Mouse (Mus musculus) kidney, embryonic 14.5 days (tissue): ENCODE results near the gene Serpinc1. TPM values are rescaled to one million over a fixed set of nuclear protein-coding genes. Genes with fewer than 3 reads are reported as not detected.
"Not testable (repeated sequence)": the region's sequence is repeated elsewhere in the genome, so short reads cannot be mapped to it uniquely, and the experiment has no call there.

ENCODE experiments used
- ATAC-seq: fragments of 200-750 bp; cut with Nextera tagmentation; 2 replicates; pipeline ENCODE4 v1.8.0; 2017; ENCODE audit warnings: moderate number of reproducible peaks, mild to moderate bottlenecking, moderate TSS enrichment, moderate library complexity; ENCODE audit not compliant: low FRiP score, low TSS enrichment
- H3K27ac ChIP-seq: fragments of 300-500 bp; sonication (generic); 2 replicates; pipeline ENCODE4 v1.5.1; 2014; ENCODE audit warnings: low read depth, mild to moderate bottlenecking, low read length, moderate library complexity, mixed read lengths
- H3K27me3 ChIP-seq: fragments of 300-500 bp; sonication (generic); 2 replicates; pipeline ENCODE4 v1.6.1; 2014; ENCODE audit warnings: mild to moderate bottlenecking, low read length; ENCODE audit not compliant: control insufficient read depth, insufficient read depth
- H3K36me3 ChIP-seq: fragments of 300-500 bp; sonication (generic); 2 replicates; pipeline ENCODE4 v1.6.1; 2014; ENCODE audit warnings: low read length, mixed read lengths; ENCODE audit not compliant: control insufficient read depth, insufficient read depth
- H3K4me1 ChIP-seq: fragments of 300-500 bp; sonication (generic); 2 replicates; pipeline ENCODE4 v1.6.1; 2014; ENCODE audit warnings: low read length, mixed read lengths; ENCODE audit not compliant: control insufficient read depth, insufficient read depth
- H3K4me2 ChIP-seq: fragments of 300-500 bp; sonication (generic); replicated peaks from 2 replicates; pipeline ENCODE4 v1.6.1; 2014; ENCODE audit warnings: low read depth, mild to moderate bottlenecking, low read length
- H3K4me3 ChIP-seq: fragments of 300-500 bp; sonication (generic); 2 replicates; pipeline ENCODE4 v1.5.1; 2014; ENCODE audit warnings: mild to moderate bottlenecking, low read length
- H3K9ac ChIP-seq: fragments of 300-500 bp; sonication (generic); 2 replicates; pipeline ENCODE4 v1.6.1; 2014; ENCODE audit warnings: low read depth, mild to moderate bottlenecking, low read length, moderate library complexity
- H3K9me3 ChIP-seq: fragments of 300-500 bp; sonication (generic); 2 replicates; pipeline ENCODE4 v1.6.1; 2016; ENCODE audit warnings: low read length; ENCODE audit not compliant: control insufficient read depth
- WGBS: fragments of 180-500 bp; shearing (Covaris S2); extraction: QIAGEN DNeasy Blood & Tissue Kit; methylation state at CpG from one replicate; pipeline ENCODE4 v1.1.7; 2014; 5-methylcytosine and 5-hydroxymethylcytosine counted together
- polyA plus RNA-seq: library from polyadenylated mRNA; unstranded; fragments of >200 nt; fragmentation: Nextera tagmentation; extraction: Ambion mirVana; gene quantifications from 2 replicates; pipeline ENCODE4 v1.2.1, GENCODE M21; 2014

Serpinc1 gene
- polyA plus RNA-seq, 1 experiment from 2014 or later, result 1.9 TPM

GRCm38 (mm10) chr1:160981337-160981736 lies 3.0 kb downstream of the Serpinc1 start:
- Histone ChIP-seq H3K36me3 (no peaks in the 10 kb centered on the region), H3K4me1 (0 out of 2 replicates have a peak, but pooled peaks cover 7% of the 10 kb centered on the region), H3K4me3 (no peak overlapping the region), H3K9ac (no peak overlapping the region), H3K27ac (no peak overlapping the region), H3K4me2 (no peak overlapping the region), H3K9me3 (no peaks in the 10 kb centered on the region), H3K27me3 (no peaks in the 10 kb centered on the region)
- no peak for ATAC-seq
- WGBS, result 69% methylated on average over 4 of the region's 4 CpGs

GRCm38 (mm10) chr1:160982887-160983286 lies 4.5 kb downstream of the Serpinc1 start:
- no peak overlapping the region for H3K4me2 ChIP-seq
- 93% methylated on average over 3 of the region's 3 CpGs for WGBS
- no peak for ATAC-seq

GRCm38 (mm10) chr1:160984731-160985130 lies 6.3 kb downstream of the Serpinc1 start:
- H3K4me2 ChIP-seq, H3K9ac ChIP-seq, H3K27ac ChIP-seq, H3K9me3 ChIP-seq, H3K4me1 ChIP-seq, H3K27me3 ChIP-seq, H3K4me3 ChIP-seq, ATAC-seq, H3K36me3 ChIP-seq: not testable (repeated sequence)
- 70% methylated on average over 1 of the region's 1 CpGs for WGBS

More at GRCm38 (mm10) chr1:160982887-160983286, 4.5 kb downstream of the Serpinc1 start:
- H3K4me1 ChIP-seq, result 0 out of 2 replicates have a peak, but pooled peaks cover 7% of the 10 kb centered on the region
- no peak overlapping the region for H3K4me3 ChIP-seq
- H3K9me3 ChIP-seq, result no peaks in the 10 kb centered on the region
- H3K36me3 ChIP-seq, result no peaks in the 10 kb centered on the region
- H3K27me3 ChIP-seq, result no peaks in the 10 kb centered on the region
- no peak overlapping the region for H3K27ac ChIP-seq
- H3K9ac ChIP-seq, result no peak overlapping the region

- Histone ChIP-seq H3K4me3 (no peak overlapping the region), H3K4me2 (no peak overlapping the region), H3K4me1 (0 out of 2 replicates have a peak, but pooled peaks cover 7% of the 10 kb centered on the region), H3K9ac (no peak overlapping the region), H3K27me3 (no peaks in the 10 kb centered on the region), H3K9me3 (no peaks in the 10 kb centered on the region), H3K36me3 (no peaks in the 10 kb centered on the region), H3K27ac (no peak overlapping the region)
- ATAC-seq, result no peak
- 78% methylated on average over 6 of the region's 6 CpGs for WGBS
Measured at GRCm38 (mm10) chr1:160985477-160985876, 7.1 kb downstream of the Serpinc1 start.

- no peaks in the 10 kb centered on the region for H3K9me3 ChIP-seq
- no peak overlapping the region for H3K4me2 ChIP-seq
- no peaks in the 10 kb centered on the region for H3K27me3 ChIP-seq
- no peak overlapping the region for H3K27ac ChIP-seq
- H3K4me1 ChIP-seq, result no peaks in the 10 kb centered on the region
- ATAC-seq, result no peak
- no peaks in the 10 kb centered on the region for H3K36me3 ChIP-seq
- 75% methylated on average over 17 of the region's 17 CpGs for WGBS
- no peak overlapping the region for H3K9ac ChIP-seq
- no peak overlapping the region for H3K4me3 ChIP-seq
Measured at GRCm38 (mm10) chr1:160986881-160987635, 8.7 kb downstream of the Serpinc1 start.

GRCm38 (mm10) chr1:160989395-160989794 lies 11.0 kb downstream of the Serpinc1 start:
- Histone ChIP-seq H3K4me1 (no peaks in the 10 kb centered on the region), H3K27ac (no peak overlapping the region), H3K4me3 (no peak overlapping the region), H3K4me2 (no peak overlapping the region), H3K9ac (no peak overlapping the region), H3K9me3 (no peaks in the 10 kb centered on the region), H3K36me3 (no peaks in the 10 kb centered on the region), H3K27me3 (no peaks in the 10 kb centered on the region)
- 86% methylated on average over 14 of the region's 15 CpGs for WGBS
- no peak for ATAC-seq

- H3K27ac ChIP-seq, result no peak overlapping the region
- H3K4me2 ChIP-seq, result no peak overlapping the region
- H3K9me3 ChIP-seq, result no peaks in the 10 kb centered on the region
- no peaks in the 10 kb centered on the region for H3K27me3 ChIP-seq
- no peaks in the 10 kb centered on the region for H3K4me1 ChIP-seq
- H3K9ac ChIP-seq, result no peak overlapping the region
- H3K36me3 ChIP-seq, result no peaks in the 10 kb centered on the region
- no peak overlapping the region for H3K4me3 ChIP-seq
- WGBS, result 86% methylated on average over 6 of the region's 6 CpGs
- ATAC-seq, result no peak
Measured at GRCm38 (mm10) chr1:160993851-160994250, 15.5 kb downstream of the Serpinc1 start.

- H3K9ac ChIP-seq, result no peak overlapping the region
- no peak overlapping the region for H3K4me2 ChIP-seq
- H3K27ac ChIP-seq, result no peak overlapping the region
- peaks cover 8% of the 10 kb centered on the region; the same call in 1 of the 2 replicates for H3K36me3 ChIP-seq
- no peaks in the 10 kb centered on the region for H3K27me3 ChIP-seq
- WGBS, result 60% methylated on average over 4 of the region's 4 CpGs
- ATAC-seq, result no peak
- H3K4me1 ChIP-seq, result no peaks in the 10 kb centered on the region
- no peak overlapping the region for H3K4me3 ChIP-seq
- no peaks in the 10 kb centered on the region for H3K9me3 ChIP-seq
Measured at GRCm38 (mm10) chr1:161004942-161005341, 26.6 kb downstream of the Serpinc1 start.

GRCm38 (mm10) chr1:161005526-161005925 lies 27.1 kb downstream of the Serpinc1 start:
- Histone ChIP-seq H3K4me1 (no peaks in the 10 kb centered on the region), H3K36me3 (peaks cover 8% of the 10 kb centered on the region; the same call in 1 of the 2 replicates), H3K4me3 (no peak overlapping the region), H3K9ac (no peak overlapping the region), H3K9me3 (no peaks in the 10 kb centered on the region), H3K27me3 (no peaks in the 10 kb centered on the region), H3K4me2 (no peak overlapping the region), H3K27ac (no peak overlapping the region)
- no peak for ATAC-seq
- WGBS, result 46% methylated on average over 3 of the region's 3 CpGs
